Mouse (Mus musculus) small intestine, adult 2 months (tissue): ENCODE data around the gene Ryk. TPM values are rescaled to one million over a fixed set of nuclear protein-coding genes. Genes with fewer than 3 reads are reported as not detected.

Experiments used
- H3K27ac ChIP-seq: fragments of 200-500 bp; 2 replicates; pipeline ENCODE4 v1.5.1; 2012; ENCODE audit warnings: low read depth, low read length, control low read depth, inconsistent platforms; ENCODE audit not compliant: insufficient read depth
- H3K27me3 ChIP-seq: fragments of 200-500 bp; 2 replicates; pipeline ENCODE4 v1.6.1; 2012; ENCODE audit warnings: mild to moderate bottlenecking, moderate library complexity, low read length, inconsistent platforms; ENCODE audit not compliant: control insufficient read depth, insufficient read depth
- H3K36me3 ChIP-seq: fragments of 200-500 bp; 2 replicates; pipeline ENCODE4 v1.6.1; 2012; ENCODE audit warnings: mild to moderate bottlenecking, low read length, control low read depth, inconsistent platforms; ENCODE audit not compliant: control insufficient read depth, insufficient read depth
- H3K4me1 ChIP-seq: fragments of 200-500 bp; 2 replicates; pipeline ENCODE4 v1.6.1; 2012; ENCODE audit warnings: low read length, inconsistent platforms, mixed read lengths; ENCODE audit not compliant: control insufficient read depth, insufficient read depth, insufficient read length
- H3K4me3 ChIP-seq: fragments of 200-500 bp; 2 replicates; pipeline ENCODE4 v1.5.1; 2012; ENCODE audit warnings: low read depth, mild to moderate bottlenecking, control low read depth, inconsistent platforms, low read length, moderate library complexity
- CTCF ChIP-seq: fragments of 200-500 bp; IDR thresholded peaks from 2 replicates; pipeline ENCODE4 v1.5.1; 2012; ENCODE audit warnings: low read depth, mild to moderate bottlenecking, control low read depth, inconsistent platforms, low read length, moderate library complexity, mixed read lengths; ENCODE audit not compliant: insufficient replicate concordance, insufficient read length; ENCODE audit errors: extremely low read depth
- POLR2A ChIP-seq: fragments of 200-500 bp; IDR thresholded peaks from 2 replicates; pipeline ENCODE4 v1.6.1; 2012; ENCODE audit warnings: low read depth, mild to moderate bottlenecking, control low read depth, inconsistent platforms, low read length, moderate library complexity
- WGBS: fragments of 180-500 bp; shearing (Covaris S2); methylation state at CpG from one replicate; pipeline ENCODE4 v1.1.7; 2018; 5-methylcytosine and 5-hydroxymethylcytosine counted together
- polyA plus RNA-seq: library from polyadenylated mRNA; depleted of rRNA; stranded (reverse); fragments of >200 nt; gene quantifications from 2 replicates; pipeline ENCODE4 v1.2.3, GENCODE M21; 2012

Ryk gene
- polyA plus RNA-seq, 1 experiment: 36.0 TPM

DNA sequence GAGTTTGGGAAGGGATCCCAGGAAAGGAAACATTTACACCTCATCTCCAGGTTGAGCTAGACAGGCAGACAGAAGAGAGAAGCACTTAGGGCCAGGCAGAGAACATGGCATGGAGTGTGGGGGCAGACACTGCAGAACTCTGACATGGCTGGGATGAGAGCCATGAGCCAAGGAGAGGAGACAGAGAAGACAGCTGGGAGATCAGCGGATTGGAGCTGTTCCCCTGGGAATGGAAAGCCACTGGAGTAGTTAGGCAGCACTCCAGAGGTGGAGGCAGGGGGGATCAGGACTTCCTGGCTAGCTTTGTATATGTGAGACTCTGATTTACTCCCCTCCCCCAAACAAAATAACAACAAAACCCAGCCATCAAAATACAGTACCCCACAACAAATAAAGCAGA lies 7.1 kb downstream of the Ryk start:
- Histone ChIP-seq H3K36me3 (no peaks in the 10 kb centered on the region), H3K4me1 (peaks cover 22% of the 10 kb centered on the region), H3K27me3 (no peaks in the 10 kb centered on the region), H3K4me3 (no peak overlapping the region), H3K27ac (no peak overlapping the region)
- 58% methylated on average over 1 of the region's 1 CpGs for WGBS
- TF ChIP-seq POLR2A: no peak
- TF ChIP-seq CTCF: no peak

DNA sequence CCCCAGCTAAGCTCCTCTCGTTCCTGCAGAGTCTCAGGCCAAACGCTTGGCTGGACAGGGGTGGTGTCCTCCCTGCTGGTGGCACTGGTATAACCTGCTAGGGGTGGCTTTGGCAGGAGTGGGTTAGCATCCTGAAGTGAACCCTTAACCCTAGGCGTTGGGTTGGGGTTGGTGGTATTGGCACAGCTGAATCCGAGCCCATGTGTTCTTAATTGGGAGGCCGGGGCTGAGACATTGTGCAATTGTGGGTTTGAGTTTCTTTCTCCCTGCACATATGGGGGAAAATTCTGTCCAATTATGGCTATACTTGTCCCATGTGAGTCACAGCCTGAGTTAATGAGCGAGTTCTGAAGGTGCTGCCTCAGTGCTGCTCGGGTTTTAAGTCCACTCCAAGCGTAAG lies 7.8 kb downstream of the Ryk start:
- no peak overlapping the region for H3K4me3 ChIP-seq
- H3K4me1 ChIP-seq: peaks cover 22% of the 10 kb centered on the region
- no peaks in the 10 kb centered on the region for H3K27me3 ChIP-seq
- TF ChIP-seq POLR2A (no peak), CTCF (no peak)
- 72% methylated on average over 8 of the region's 8 CpGs for WGBS
- H3K27ac ChIP-seq: no peak overlapping the region
- H3K36me3 ChIP-seq: no peaks in the 10 kb centered on the region

DNA sequence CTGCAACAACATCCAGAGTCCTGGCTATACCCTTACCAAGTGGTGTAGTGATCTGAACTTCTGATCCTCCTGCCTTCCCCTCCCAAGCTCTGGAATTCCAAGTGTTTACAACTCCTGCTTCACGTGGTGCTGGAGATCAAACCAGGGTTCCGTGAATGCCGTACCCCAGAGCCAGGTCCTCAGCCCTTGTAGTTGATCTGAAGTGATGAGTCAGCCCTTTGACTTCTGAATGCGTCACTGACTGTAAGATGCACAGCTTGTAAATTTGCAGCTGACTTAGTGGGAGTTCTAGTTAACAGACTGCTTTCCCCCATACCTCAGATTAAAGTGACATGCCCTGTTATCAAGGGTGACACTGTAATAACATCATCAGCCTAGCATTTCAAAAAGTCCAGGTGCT lies 8.9 kb downstream of the Ryk start:
- peak overlapping the region; percentile 18; the same call in 1 of the 2 replicates for H3K27ac ChIP-seq
- H3K4me3 ChIP-seq: no peak overlapping the region
- H3K27me3 ChIP-seq: no peaks in the 10 kb centered on the region
- H3K36me3 ChIP-seq: no peaks in the 10 kb centered on the region
- peaks cover 22% of the 10 kb centered on the region for H3K4me1 ChIP-seq
- 35% methylated on average over 4 of the region's 4 CpGs for WGBS
- TF ChIP-seq POLR2A: no peak
- TF ChIP-seq CTCF: no peak

DNA sequence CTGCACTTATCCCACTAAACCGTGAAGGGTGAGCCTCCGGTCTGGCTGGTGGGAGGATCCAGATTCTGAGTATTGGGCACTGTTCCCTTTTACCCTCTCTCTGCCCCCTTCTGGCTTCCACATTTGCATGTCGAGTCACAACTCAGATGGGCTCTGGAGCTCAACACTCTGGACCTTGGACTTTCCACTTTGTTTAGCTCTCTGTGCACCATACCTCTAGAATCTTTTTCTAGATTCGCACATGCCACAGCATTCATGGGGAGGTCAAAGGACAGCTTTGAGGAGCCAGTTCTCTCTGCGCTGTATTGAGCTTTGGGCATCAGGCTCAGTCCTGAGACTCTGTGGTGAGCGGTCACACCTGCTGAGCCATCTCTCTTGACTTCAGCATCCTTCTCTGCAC lies 11.1 kb downstream of the Ryk start:
- Histone ChIP-seq H3K4me1 (peaks cover 17% of the 10 kb centered on the region), H3K27ac (no peak overlapping the region), H3K27me3 (no peaks in the 10 kb centered on the region), H3K4me3 (no peak overlapping the region), H3K36me3 (no peaks in the 10 kb centered on the region)
- no peak for TF ChIP-seq CTCF
- TF ChIP-seq POLR2A: no peak
- WGBS: 56% methylated on average over 6 of the region's 6 CpGs

DNA sequence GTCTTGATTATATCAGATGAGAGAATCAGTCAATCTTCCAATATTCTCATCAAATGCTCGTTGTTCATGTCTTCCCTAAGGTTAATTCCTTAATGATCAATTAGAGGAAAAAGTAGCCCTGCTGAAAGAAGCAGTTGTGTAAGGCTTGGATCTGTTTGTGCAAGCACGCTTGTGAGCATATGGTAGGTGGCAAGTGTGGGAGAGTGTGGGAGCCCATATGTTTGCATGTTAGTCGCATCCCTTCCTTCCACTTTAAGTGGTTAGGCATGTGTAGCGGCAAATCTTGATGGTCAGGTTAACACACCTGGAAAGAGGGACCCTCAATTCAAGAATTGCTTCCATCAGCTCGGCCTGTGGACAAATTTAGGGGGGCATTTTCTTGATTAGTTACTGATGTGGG lies 11.6 kb downstream of the Ryk start:
- Histone ChIP-seq H3K4me1 (peaks cover 13% of the 10 kb centered on the region; the same call in 1 of the 2 replicates), H3K36me3 (no peaks in the 10 kb centered on the region), H3K27ac (no peak overlapping the region), H3K27me3 (no peaks in the 10 kb centered on the region), H3K4me3 (no peak overlapping the region)
- no peak for TF ChIP-seq CTCF
- TF ChIP-seq POLR2A: no peak
- 87% methylated on average over 5 of the region's 5 CpGs for WGBS

DNA sequence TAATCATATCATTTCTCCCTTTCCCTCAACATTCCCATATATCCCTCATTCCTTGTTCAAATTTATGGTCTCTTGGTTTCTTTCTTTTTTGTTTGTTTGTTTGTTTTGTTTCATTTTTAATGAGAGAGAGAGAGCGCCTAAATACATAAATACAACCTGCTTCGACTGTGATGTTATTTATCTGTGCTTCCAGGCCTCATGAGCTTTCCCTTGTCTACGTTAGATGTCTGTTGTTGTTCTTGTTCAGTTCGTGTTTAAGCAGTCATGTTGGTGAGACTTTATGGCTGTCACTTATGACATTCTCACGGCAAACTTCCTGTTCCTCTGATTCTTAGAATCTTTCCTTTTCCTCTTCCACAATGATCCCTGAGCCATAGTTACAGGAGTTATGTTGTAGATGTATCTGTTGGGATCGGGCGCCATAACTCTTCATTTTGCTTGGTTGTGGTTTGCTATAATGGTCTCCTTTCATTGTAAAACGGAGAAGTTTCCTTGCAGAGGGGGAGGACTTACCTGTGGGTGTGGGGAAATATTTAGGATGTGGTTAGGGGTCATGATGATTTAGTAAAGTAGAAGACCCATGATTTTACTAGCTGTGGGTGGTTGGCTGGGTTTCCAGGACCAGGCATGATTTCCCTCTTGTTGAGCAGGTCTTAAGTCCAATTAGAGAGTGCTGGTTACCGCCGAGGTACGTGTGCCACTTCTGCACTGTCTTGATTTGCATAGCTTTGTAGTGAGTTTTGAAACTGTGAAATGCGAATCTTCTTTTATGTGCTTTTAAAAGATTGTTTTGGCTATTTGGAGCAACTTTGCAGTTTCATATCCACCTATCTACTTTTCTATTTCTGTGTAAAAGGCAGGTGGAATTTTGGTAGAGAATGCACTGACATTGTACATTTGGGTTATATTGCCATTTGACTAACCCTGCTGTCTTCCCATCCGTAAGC lies 17.6 kb downstream of the Ryk start:
- TF ChIP-seq CTCF (no peak), POLR2A (no peak)
- no peak overlapping the region for H3K4me3 ChIP-seq
- 67% methylated on average over 13 of the region's 13 CpGs for WGBS
- H3K36me3 ChIP-seq: no peaks in the 10 kb centered on the region
- no peak overlapping the region for H3K27ac ChIP-seq
- 0 out of 2 replicates have a peak, but pooled peaks cover 2% of the 10 kb centered on the region for H3K4me1 ChIP-seq
- H3K27me3 ChIP-seq: no peaks in the 10 kb centered on the region

DNA sequence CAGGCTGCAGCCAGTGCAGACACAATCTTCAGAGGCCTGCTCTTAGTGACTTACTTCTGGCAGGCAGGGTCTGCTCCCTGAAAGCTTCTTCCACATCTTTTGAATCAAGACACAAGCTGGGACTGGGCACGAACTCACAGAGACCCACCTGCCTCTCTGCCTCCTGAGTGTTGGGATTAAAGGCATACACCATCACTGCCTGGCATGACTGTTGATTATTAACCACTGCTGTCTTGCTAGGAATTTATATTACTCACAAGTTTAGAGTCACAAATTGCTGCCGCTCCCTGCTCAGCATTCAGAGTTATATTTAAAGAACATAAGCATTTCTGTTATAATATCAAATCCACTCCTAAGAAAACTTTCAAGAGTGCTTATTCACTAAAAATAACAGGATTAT lies 23.1 kb downstream of the Ryk start:
- no peaks in the 10 kb centered on the region for H3K27me3 ChIP-seq
- no peak overlapping the region for H3K4me3 ChIP-seq
- H3K4me1 ChIP-seq: peaks cover 24% of the 10 kb centered on the region
- H3K27ac ChIP-seq: peak overlapping the region; percentile 19
- TF ChIP-seq CTCF (no peak), POLR2A (no peak)
- 37% methylated on average over 2 of the region's 2 CpGs for WGBS
- no peaks in the 10 kb centered on the region for H3K36me3 ChIP-seq
